Mouse (Mus musculus): ENCODE data around the gene Rtn4.

The Rtn4 gene

DNA sequence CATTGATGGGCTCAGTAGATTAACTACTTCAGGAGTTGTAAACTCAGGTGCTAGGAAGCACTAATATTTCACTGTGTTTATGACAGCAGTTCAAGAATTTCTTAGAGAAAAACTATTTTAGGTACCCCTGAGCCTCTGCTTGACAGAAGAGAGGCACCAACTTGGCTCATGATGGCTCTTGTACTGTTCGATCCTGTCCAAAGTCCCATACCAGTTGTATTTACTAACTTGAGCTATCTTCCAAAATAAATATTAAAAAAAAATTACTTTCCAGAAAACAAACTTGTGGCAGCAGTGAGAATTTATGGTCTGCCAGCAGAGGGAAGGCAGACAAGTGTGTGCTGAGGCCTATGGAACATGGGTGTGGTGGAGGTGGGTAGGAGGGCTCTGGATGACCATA, 70.0 kb downstream of the Rtn4 start:
- DNase-seq (ENCODE audit: low read depth), result no peak

DNA sequence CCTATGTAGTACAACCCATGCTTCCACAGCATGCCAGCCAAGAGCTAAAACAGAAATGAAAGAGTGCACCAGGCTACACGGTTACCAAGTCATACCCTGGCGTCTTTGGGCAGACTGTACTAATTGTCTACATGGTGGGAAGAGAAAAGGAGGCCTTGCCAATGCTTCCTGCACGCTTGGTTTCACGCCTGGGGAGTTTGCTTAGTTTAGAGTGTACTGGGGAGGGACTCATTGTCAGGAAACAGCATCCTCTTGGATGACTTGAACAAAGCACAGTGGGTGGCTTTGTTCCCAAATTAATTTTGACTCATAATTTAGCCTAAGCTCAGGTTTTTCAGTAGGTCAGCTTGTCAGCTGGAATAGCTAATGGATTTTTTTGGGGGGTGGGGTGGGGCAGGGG, 72.3 kb downstream of the Rtn4 start:
- no peak for DNase-seq (ENCODE audit: low read depth)

DNA sequence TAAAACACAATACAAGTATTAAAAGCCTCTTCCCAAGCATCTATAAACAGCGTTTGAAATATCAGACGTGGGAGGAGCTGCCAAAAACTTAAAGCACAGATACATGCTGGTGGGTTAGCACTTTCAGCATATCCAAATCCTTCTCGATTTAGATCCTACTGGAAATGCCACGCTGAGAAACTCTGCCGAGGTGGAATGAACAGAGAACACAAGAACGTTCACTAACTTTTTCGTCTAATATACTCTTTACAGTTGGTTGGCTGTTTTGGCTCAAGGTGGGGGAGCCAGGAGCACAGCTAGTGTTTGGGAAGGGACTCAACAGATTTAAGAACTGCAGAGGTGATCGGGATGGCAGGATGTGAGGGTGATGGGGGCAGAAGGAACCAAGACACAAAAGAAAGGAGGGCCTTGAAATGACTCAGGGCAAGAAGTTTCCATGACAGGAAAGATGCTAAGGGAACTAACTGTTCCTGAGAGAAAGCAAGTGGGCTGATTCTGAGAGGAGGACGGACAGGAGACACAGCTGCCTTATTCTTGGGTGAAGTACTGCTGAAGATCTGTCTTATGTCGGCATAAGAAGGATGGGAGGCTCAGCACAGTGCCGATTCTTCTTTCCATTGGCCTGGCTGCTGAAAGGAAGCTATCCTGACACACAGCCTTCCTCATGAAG, 73.7 kb downstream of the Rtn4 start:
- no peak for DNase-seq (ENCODE audit: low read depth)

DNA sequence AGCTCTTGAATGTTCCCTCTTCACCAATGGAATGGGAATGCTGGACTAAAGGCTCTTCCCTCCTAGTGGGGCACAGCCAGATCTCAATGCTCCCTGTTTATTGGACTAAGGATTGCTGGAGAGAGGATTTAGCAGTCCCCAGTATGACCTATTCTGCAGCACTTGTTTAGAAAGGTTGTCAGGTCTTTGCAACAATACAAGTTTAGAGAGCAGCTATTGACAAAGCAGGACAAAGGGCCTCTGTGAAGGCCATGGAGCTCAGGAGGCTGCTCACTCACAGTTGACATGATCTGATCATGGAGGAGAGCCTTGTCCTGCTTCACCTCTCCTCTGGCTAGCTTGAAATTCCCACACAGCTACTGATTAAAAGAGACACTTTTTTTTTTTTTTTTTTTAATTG, 75.8 kb downstream of the Rtn4 start:
- DNase-seq (ENCODE audit: low read depth), result no peak

DNA sequence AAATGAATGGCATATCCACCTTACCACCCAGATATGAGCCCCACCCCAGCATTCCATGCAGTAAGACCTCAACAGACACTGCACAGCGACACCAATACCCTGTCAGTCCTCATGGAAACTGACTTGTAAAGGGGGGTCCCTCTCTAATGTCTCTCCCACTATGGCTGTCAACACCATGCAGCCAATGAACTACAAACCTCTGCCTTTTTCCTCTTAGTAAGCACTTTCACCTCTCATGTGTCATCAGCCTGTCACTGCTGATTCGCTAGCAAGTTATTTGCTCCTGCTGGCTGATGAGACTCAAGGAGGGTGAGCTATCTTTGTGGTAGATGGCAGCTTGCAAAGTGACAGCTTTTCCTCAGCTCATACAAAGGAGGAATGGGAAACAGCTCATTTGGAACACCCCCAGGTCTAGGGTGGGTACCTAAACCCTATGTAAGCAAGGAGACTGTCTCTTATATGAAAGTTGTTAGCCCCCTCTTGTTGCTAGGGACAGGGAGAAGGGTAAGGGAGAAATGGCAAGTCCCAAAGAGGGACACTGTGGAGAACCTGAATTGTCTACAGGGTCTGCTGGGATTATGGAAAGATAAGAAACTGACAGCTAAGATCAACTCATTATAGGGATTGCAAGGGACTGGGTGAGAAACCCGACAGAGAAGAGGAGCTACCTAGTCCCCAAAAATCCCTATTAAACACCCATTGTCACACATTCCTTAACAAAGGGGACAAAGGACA, 78.1 kb downstream of the Rtn4 start:
- no peak for DNase-seq (ENCODE audit: low read depth)

DNA sequence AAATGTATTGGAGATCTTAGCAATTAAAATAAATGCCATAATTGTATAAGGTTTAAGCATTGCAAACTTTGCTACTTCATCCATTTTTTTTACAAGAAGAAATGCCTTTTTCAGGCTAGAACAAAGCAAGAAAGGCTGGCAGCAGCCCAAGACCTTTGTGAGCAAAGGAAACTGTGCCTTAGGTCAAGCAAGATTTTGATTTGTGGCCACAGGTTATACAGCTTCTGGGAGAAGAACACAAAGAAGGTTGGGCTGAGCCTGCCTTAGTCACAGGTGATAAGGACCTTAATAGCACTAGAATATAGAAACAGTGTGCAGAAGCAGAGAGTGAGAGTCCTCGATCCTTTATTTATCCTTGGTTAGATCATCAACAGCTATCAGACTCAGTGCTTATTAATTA, 79.5 kb downstream of the Rtn4 start:
- DNase-seq (ENCODE audit: low read depth), result no peak

DNA sequence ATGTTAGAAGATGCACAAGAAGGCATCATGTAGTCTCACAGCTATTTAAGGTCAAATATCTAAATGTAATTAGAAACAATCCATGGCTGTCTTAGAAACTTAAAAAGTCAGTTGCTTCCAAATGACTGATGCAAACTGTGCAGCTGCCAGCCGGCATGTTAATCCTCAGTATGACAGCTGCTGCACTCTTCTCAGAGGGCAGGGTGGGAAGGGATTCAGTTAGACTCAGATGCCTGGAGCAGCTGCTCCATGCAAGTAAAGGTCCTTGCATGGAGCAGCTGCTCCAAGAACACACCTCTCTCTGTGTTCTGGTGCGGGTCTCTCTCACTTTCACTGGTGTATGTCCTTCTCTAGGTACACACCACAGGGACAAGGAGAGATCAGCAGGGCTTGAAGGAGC, 81.5 kb downstream of the Rtn4 start:
- no peak for DNase-seq (ENCODE audit: low read depth)

DNA sequence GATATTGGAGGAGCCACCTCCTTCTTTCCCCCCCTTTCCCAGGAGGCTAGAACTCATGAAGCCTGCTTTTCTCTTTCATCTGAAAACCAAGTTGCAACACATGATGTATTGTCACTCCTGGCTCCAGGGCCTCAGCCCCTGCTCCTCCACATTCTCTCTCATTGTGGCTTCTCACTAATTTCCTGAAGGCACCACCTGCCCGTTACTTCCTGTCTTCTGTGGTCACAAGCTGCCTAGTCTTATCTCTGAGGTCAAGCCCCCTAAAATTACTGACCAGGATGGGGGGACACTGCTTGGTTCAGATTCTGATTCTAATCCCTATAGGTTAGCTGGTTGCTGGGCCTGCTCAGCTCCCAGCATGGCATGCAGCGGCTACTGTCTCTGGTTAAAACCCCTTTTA, 82.0 kb downstream of the Rtn4 start:
- DNase-seq (ENCODE audit: low read depth), result peak; percentile 75

DNA sequence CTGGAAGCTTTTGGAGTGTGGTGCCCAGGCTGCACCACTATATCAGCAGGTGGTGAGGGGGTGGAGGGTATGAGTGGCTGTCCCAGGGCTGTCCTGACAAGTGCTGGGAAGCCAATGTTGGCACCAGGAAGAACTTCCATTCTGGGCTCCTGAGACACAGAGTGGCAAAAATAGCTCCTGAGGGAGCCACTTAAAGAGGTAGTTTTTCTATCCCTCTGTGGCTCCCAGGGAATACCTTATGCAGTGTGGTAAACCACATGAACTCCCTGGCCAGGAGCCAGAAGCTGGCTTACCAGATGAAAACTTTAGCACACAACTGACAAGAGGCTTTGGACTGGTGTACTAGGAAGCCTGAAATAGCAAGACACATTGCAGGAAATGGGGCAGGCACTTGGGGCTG, 85.2 kb downstream of the Rtn4 start:
- peak; percentile 94 for DNase-seq (ENCODE audit: low read depth)

DNA sequence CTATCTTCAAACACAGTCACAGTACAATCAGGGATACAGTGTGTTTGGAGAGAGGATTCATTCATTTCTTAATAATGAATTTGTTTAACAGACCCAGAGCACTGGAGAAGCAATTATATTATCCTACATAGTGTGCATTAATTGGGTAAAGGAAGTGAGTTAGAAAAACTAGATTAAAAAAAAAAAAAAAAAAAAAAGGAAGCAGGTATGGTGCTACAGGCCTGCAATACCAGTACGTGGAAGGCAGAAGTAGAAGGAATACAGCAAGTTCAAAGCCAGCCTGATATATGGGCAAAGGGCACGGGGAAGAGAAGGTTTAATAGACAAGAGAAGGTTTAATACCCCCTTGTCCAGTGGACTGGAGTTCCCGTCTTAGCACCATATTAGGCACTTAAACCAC, 86.2 kb downstream of the Rtn4 start:
- DNase-seq (ENCODE audit: low read depth), result no peak

DNA sequence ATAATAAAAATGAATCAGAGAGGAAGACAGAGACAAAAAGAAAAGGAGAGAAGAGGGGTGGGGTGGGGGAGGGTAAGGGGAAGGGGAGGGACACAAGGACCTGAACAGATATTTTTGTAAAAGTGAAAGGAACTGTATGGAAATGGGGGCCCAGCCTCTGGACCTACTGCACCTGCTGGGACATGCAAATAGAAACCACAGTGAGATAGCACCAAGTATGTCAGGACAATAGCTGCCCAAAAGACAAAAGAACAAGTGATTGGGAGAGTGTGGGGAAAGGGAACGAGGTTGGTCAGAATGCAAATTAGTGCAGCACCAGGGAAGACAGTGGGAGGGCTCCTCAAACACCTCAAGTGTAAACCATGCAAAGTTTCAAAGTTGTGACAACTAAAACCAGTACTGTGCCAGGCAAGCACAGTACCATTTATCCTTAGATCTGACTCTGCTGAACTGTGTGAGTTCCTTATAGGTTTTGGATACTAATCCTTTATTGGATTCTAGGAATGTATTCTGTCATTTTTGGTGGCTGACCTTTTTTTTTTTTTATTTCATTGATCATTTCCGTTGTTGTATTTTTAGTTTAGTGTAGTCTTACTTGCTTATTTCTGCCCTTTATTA, 86.8 kb downstream of the Rtn4 start:
- no peak for DNase-seq (ENCODE audit: low read depth)

DNA sequence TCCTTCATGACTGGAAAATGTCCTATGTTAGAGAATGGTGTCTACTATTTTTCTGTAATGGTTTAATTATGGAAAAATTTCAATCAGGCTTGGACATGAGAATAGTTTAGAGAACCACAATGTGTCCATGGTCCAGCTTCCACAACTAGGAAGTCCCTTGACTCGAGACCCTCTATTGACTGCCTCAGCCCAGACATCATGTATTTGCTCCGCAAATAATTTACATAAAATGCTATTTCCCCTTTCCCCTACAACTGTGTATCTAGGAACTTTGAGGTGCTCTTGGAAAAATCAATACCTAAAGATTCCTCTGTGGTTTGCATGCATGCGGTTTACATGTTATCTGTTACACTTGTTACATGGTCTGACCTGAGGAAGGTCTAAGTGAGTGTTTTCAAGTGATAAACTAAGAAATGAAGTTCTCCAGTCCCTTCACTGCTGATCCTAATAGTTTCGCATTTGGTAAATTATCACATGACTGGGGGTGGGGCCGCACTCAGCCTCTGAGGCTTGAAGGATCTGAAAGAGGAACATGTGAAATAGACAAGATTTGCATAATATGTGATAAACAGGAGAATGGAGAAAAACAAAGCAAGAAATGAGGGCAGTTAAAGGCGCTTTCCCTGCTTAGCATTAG, 94.0 kb downstream of the Rtn4 start:
- peak; percentile 11 for DNase-seq (ENCODE audit: low read depth)

DNA sequence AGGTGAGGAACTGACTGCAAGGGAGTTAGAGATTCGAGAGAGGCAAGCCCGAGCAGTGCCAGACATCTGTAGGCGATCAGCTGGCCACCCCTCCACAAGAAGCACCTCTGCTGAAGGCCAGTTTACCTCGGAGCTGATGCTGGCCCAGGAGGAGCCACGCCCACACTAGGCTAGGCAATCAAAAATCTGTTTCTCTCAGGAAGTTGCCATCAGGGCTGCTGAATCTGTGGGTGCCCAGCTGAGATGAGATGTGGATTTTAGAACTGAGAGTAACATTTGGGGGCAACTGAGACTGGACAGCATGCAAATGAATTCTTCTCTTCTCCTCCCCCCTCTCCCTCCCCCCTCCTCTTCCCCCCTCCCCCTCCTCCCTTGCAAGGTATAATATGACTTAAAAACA, 94.7 kb downstream of the Rtn4 start:
- no peak for DNase-seq (ENCODE audit: low read depth)

DNA sequence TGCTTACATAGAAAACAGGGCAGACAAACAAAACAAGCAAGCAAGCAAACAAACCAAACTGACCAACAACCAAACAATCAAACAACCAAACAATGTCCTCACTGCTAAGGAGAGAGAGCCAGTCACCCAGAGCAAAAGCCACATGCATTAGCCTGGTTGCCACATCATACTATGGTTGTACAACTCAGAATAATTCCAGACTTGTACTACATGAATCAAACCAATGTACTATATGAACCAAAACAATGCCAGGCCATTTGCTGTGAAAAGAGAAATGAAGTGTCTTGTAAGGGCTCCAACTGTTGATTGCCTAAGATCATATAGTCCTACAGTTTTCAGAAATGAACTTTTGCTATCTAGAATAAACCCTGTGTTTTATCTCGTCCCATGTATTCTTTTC, 95.8 kb downstream of the Rtn4 start:
- no peak for DNase-seq (ENCODE audit: low read depth)

DNA sequence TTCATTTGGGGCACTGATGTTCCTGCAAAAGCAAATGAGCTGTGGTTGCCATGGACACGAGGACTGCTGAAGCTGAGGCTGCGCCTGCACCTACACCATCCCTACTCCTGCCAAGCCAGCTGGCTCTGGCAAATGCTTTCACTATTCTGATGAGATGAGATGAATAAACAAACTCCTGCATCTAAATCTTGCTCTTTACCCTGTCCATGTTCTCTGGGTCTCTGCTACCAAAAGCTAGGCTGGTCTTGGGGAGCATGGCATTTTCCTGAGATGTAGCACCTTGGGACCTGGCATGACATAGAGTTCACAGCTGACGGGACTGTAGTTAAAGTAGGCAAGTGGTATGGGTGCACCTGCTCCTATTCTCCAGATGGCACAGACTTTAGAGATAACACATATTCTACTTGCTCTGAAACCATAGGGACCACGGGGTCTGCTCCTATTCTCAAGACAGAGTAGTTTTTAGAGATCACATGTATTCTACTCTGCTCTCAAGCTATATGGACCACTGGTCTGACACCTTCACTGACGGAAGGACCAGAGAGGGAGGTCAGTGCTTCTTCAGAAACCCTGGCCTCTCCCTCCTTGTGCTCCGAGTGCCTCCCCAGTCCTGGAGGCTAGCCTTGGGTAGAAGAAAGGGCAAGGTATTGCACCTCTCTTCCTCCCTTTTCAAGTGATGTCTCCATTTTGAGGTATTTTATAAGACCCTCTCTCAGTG, 96.3 kb downstream of the Rtn4 start:
- DNase-seq (ENCODE audit: low read depth), result no peak

DNA sequence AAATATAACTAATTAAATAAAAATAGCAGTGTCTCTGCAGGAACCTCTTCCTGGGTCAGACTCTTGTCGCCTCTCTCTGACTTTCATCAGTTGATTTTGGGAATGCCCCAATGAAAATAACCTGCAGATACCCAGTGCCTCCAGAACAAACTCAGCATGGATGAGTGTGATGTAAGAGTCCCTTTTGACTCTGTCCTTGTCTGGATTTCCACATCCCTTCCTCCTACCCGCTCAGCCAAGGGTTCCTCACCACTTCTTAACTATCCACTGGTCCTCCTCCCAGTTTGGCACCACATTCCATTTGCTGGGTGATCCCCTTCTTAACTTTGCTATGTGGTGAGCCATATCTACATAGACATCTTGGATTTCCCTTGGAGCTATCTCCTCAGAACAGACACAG, 98.0 kb downstream of the Rtn4 start:
- DNase-seq (ENCODE audit: low read depth), result no peak
